Mouse (Mus musculus) kidney, postnatal 0 days (tissue): ENCODE measurements at regions not wholly inside any gene's neighbourhood (a gene's known extent, or its start where the extent isn't known, plus 50 kb on each side); places are given as distances from the start of the nearest gene placed in this dataset.

Experiments used
- ATAC-seq: fragments of 200-750 bp; cut with Nextera tagmentation; replicated peaks from 2 replicates; pipeline ENCODE4 v1.8.0; 2017; ENCODE audit warnings: low read depth, moderate number of reproducible peaks, moderate TSS enrichment, moderate library complexity; ENCODE audit not compliant: low FRiP score
- DNase-seq: peaks from one replicate; pipeline ENCODE4 v3.0.0-alpha.2; 2016; ENCODE audit warnings: low spot score
- H3K27ac ChIP-seq: fragments of 300-500 bp; sonication (generic); 2 replicates; pipeline ENCODE4 v1.5.1; 2014; ENCODE audit warnings: mild to moderate bottlenecking
- H3K27me3 ChIP-seq: fragments of 300-500 bp; sonication (generic); 2 replicates; pipeline ENCODE4 v1.6.1; 2014; ENCODE audit warnings: low read length, mixed read lengths; ENCODE audit not compliant: insufficient read depth
- H3K36me3 ChIP-seq: fragments of 300-500 bp; sonication (generic); 2 replicates; pipeline ENCODE4 v1.6.1; 2014; ENCODE audit warnings: low read length, mixed read lengths; ENCODE audit not compliant: insufficient read depth
- H3K4me1 ChIP-seq: fragments of 300-500 bp; sonication (generic); replicated peaks from 2 replicates; pipeline ENCODE4 v1.6.1; 2014; ENCODE audit warnings: antibody characterized with exemption, low read length, mixed read lengths; ENCODE audit not compliant: insufficient read depth
- H3K4me2 ChIP-seq: fragments of 300-500 bp; sonication (generic); 2 replicates; pipeline ENCODE4 v1.6.1; 2014; ENCODE audit warnings: mild to moderate bottlenecking, low read length, moderate library complexity, mixed read lengths
- H3K4me3 ChIP-seq: fragments of 300-500 bp; sonication (generic); replicated peaks from 2 replicates; pipeline ENCODE4 v1.5.1; 2014; ENCODE audit warnings: low read depth, low read length
- H3K9ac ChIP-seq: fragments of 300-500 bp; sonication (generic); 2 replicates; pipeline ENCODE4 v1.6.1; 2014; ENCODE audit warnings: low read depth, low read length
- H3K9me3 ChIP-seq: fragments of 300-500 bp; sonication (generic); replicated peaks from 2 replicates; pipeline ENCODE4 v1.6.1; 2016; ENCODE audit warnings: low read length, inconsistent platforms, mixed read lengths
- CTCF ChIP-seq: IDR thresholded peaks from 2 replicates; pipeline ENCODE4 v1.5.1; 2016; ENCODE audit warnings: antibody characterized with exemption, low read depth, mild to moderate bottlenecking, moderate library complexity
- WGBS: fragments of 180-500 bp; shearing (Covaris S2); extraction: QIAGEN DNeasy Blood & Tissue Kit; methylation state at CpG from one replicate; pipeline ENCODE4 v1.1.7; 2014; 5-methylcytosine and 5-hydroxymethylcytosine counted together

GRCm38 (mm10) chr17:63680479-63680878 is 180.7 kb upstream of the Fbxl17 start:
- WGBS: 68% methylated on average over 3 of the region's 3 CpGs
- no peaks in the 10 kb centered on the region for H3K9me3 ChIP-seq

DNA sequence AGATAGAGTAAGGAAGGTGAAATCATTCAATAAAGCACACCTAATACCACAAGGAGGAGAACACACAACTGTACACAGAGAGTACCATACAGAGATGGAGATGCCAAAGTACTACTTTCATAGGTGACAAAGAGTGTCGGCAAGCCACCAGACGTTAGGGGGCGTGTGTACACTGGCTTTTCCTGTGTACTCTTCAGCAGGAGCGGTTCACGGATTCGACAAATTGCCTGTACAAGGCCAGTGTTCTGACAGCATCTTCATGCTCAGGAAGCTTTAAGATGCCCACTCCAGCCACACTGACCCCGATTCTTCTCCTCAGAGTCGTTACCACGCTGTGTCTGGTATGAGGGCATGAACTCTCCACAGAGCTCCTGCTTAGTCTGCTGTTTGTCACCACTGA is 179.5 kb upstream of the Fer start:
- H3K36me3 ChIP-seq: no peaks in the 10 kb centered on the region
- H3K9me3 ChIP-seq: no peaks in the 10 kb centered on the region
- no peak overlapping the region for H3K27ac ChIP-seq
- no peaks in the 10 kb centered on the region for H3K27me3 ChIP-seq
- no peak for ATAC-seq
- H3K4me3 ChIP-seq: no peak overlapping the region
- no peak overlapping the region for H3K4me2 ChIP-seq
- WGBS: 78% methylated on average over 9 of the region's 9 CpGs
- peak; percentile 20; the same call in 1 of the 2 replicates for TF ChIP-seq CTCF
- H3K4me1 ChIP-seq: peaks cover 6% of the 10 kb centered on the region; the same call in 1 of the 2 replicates
- no peak overlapping the region for H3K9ac ChIP-seq
- peak; percentile 9 for DNase-seq

More at GRCm38 (mm10) chr17:63680479-63680878, 180.7 kb upstream of the Fbxl17 start:
- DNase-seq (no peak), ATAC-seq (no peak)
- TF ChIP-seq CTCF: no peak
- Histone ChIP-seq H3K27ac (no peak overlapping the region), H3K4me2 (no peak overlapping the region), H3K4me3 (no peak overlapping the region), H3K36me3 (no peaks in the 10 kb centered on the region), H3K4me1 (peaks cover 6% of the 10 kb centered on the region; the same call in 1 of the 2 replicates), H3K9ac (no peak overlapping the region), H3K27me3 (no peaks in the 10 kb centered on the region)

DNA sequence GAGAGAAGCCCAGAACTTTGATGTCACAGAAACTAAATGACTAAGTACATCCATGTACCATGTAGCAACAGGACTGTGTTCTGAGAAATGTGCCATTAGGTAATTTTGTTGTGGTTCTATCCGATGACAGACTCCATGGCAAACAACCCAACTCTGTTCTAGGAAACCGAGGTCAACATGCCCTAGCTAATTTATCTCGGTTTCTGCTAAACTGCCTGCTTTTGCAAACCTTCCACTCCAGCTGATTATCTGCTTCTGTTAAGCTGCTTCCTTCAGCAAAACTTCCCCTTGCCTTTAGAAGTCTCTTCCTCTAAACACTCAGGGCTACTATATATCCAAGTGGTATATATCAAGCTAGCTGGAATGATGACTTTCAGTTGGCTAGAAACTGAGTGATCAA is 178.8 kb upstream of the Fer start:
- no peak overlapping the region for H3K4me2 ChIP-seq
- DNase-seq: peak; percentile 9
- no peak overlapping the region for H3K4me3 ChIP-seq
- H3K36me3 ChIP-seq: no peaks in the 10 kb centered on the region
- H3K9me3 ChIP-seq: no peaks in the 10 kb centered on the region
- no peak for TF ChIP-seq CTCF
- H3K9ac ChIP-seq: no peak overlapping the region
- ATAC-seq: no peak
- WGBS: 66% methylated on average over 3 of the region's 3 CpGs
- H3K4me1 ChIP-seq: 0 out of 2 replicates have a peak, but pooled peaks cover under 1% of the 10 kb centered on the region
- no peaks in the 10 kb centered on the region for H3K27me3 ChIP-seq
- no peak overlapping the region for H3K27ac ChIP-seq

DNA sequence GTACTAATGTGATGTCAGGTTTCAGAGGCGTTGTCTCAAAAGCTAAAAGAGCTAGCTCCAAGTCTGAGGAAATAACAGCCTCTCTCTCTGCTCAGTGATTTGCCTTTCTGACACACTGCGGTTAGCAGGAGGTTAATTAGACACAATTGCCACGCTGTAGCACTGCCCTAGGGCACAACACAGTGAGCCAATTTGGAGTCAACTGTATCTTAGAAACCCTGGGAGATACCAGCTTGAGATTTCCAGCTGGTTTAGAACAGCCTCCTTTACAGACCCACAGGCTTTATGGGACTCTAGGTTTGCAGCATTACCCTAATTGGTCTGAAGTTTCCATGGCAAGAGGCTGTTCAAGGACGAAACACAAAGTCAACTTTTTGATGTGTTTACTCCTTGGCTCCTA is 176.9 kb upstream of the Fer start:
- ATAC-seq: no peak
- H3K4me2 ChIP-seq: no peak overlapping the region
- H3K4me1 ChIP-seq: 0 out of 2 replicates have a peak, but pooled peaks cover under 1% of the 10 kb centered on the region
- H3K4me3 ChIP-seq: no peak overlapping the region
- 36% methylated on average over 4 of the region's 4 CpGs for WGBS
- H3K9me3 ChIP-seq: no peaks in the 10 kb centered on the region
- no peak for TF ChIP-seq CTCF
- no peak overlapping the region for H3K9ac ChIP-seq
- H3K36me3 ChIP-seq: no peaks in the 10 kb centered on the region
- no peak for DNase-seq
- no peaks in the 10 kb centered on the region for H3K27me3 ChIP-seq
- no peak overlapping the region for H3K27ac ChIP-seq

DNA sequence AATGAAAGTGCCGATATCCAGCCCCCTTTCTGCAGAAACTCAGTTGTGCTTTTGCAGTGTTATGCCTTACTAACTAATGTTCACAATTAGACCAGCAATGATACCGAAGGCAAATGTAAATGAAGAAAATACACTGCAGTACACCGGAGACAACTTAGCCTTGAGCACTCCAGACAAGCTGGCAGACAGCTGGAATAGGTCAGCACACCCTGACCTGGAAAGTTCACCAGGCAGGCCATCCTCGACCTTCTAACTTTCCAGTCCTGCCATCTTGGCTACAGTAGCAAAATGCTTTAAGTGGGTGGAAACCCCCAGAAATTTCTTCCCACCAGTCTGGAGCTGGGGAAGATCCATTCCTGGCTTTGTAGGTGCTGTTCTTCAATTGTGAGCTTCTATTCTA is 176.5 kb upstream of the Fer start:
- ATAC-seq (no peak), DNase-seq (no peak)
- TF ChIP-seq CTCF: no peak
- Histone ChIP-seq H3K27ac (no peak overlapping the region), H3K4me3 (no peak overlapping the region), H3K36me3 (no peaks in the 10 kb centered on the region), H3K9ac (no peak overlapping the region), H3K4me1 (0 out of 2 replicates have a peak, but pooled peaks cover 3% of the 10 kb centered on the region), H3K9me3 (no peaks in the 10 kb centered on the region), H3K4me2 (no peak overlapping the region), H3K27me3 (no peaks in the 10 kb centered on the region)
- 56% methylated on average over 4 of the region's 4 CpGs for WGBS

DNA sequence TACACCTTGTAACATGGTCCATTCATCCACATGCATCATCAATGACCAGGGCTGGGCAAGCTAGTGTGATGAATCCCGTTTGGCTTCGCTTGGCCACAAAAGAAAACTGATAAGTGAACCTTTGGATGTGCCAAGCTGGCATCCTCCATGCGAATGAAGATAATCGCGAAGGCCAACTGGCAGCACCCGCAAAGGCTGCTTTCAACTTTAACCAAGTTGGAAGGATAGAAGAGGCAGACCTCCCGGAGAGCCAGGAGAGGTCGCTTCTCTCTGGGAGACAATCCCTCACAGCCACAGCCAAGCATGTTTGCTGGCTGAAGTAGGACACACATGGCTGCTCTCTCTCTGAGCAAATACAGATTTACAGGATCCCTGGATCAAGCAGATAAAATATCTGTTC is 173.6 kb upstream of the Fer start:
- Histone ChIP-seq H3K4me3 (no peak overlapping the region), H3K36me3 (no peaks in the 10 kb centered on the region), H3K27ac (no peak overlapping the region), H3K27me3 (no peaks in the 10 kb centered on the region), H3K9ac (no peak overlapping the region), H3K4me1 (0 out of 2 replicates have a peak, but pooled peaks cover 3% of the 10 kb centered on the region), H3K4me2 (no peak overlapping the region), H3K9me3 (no peaks in the 10 kb centered on the region)
- ATAC-seq (no peak), DNase-seq (no peak)
- peak; percentile 25; the same call in 1 of the 2 replicates for TF ChIP-seq CTCF
- WGBS: 78% methylated on average over 8 of the region's 8 CpGs
